Mouse (Mus musculus): ENCODE results near the gene Armc2. TPM values are rescaled to one million over a fixed set of nuclear protein-coding genes. Genes with fewer than 3 reads are reported as not detected.

Gene Armc2
- polyA plus RNA-seq (2014; fragmentation: Illumina TruSeq; extraction: RNeasy Lipid Tissue Mini Kit (QIAGEN cat#74804); ENCODE audit: low read depth, low replicate concordance): not detected

DNA sequence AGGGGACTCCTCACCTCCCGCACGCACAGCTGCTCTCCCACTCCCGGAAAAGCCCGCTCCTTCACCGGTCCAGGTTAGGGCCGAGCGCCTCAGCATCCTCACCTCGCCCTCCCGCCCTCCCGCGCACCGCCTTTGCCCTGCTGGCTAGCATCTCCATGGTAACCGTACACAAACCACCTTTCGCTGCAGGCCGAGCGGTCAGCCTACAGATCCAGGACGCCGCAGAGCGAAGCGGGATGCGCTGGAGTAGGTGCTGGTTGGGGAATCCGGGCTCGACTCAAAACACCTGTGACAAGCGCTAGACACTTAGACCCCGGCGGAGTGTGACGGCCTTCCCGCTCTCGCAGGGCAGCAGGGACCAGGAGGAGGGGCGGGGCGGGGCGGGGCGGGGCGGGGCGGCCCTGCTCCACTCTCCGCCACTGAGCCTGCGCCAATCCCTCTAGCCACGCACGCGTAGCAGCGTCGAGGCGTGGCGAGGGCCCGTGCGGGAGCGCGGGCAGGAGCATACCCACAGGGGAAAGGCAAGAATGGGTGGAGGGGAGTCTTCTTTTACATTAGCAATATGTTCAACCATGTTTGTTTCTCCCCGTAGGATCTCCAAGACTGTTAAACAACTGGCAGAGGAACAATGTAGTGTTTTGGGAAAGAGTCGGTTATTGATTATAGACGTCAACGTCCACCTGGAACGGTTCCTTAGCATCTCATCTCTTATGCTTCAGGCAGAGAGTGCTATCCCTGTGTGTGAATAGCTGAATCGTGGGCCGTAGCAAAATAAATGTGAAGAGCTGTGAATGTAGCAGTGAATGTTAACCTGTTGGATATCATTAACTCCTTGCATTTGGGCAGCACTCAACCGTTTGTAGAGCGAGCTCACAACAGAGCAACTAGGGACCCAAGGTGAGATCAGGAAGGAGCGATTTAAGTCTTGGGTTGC, at the start of gene Armc2:
TSS of gene Armc2 (minus strand) at position 427 of the 934 bp plus-strand sequence.

Other genes starting within 250 kb of the Armc2 start
- gene Cep57l1, start 208.6 kb downstream of the Armc2 start, polyA plus RNA-seq (2014; fragmentation: Illumina TruSeq; extraction: RNeasy Lipid Tissue Mini Kit (QIAGEN cat#74804); ENCODE audit: low read depth, low replicate concordance): 5.7 TPM
- 15.2 TPM for gene Sesn1, start 208.5 kb downstream of the Armc2 start, polyA plus RNA-seq (2014; fragmentation: Illumina TruSeq; extraction: RNeasy Lipid Tissue Mini Kit (QIAGEN cat#74804); ENCODE audit: low read depth, low replicate concordance)